ENCODE assay signal across 22 mouse cellular contexts in the genomic region with DNA sequence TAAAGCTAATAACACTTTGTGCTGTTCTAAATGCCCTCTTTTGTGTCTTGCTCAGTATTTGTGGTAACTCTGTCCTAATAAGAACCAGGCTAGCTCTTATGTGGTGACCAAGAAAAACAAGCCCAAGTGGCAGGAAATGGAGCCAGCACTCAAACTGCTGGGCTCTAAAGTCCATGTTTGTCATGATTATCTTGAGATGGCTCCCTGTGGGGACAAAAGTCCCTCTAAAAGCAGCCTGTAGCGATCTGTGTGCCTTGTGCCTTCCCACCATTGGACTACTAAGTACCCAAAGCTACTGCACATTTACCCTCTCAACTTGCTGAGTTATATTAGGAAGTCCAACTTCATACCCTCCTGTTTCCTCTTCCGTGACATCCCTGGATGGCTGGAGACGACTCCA.
"Had no signal": no experiment of that assay in that cellular context is flagged by ENCODE, and none has a peak within 500 bp of the region (broad histone marks: within the 10 kb centered on the region; RNA-seq: fewer than 3 reads in every experiment).

No protein-coding gene starts in this region.

- H3K9me3 ChIP-seq: heart, embryonic 13.5 days; heart, embryonic 15.5 days; hindbrain, embryonic 13.5 days; hindbrain, embryonic 15.5 days; kidney, embryonic 15.5 days; limb, embryonic 13.5 days; limb, embryonic 15.5 days; liver, embryonic 13.5 days; liver, embryonic 15.5 days had no signal

- H3K9ac ChIP-seq: heart, embryonic 13.5 days; heart, embryonic 15.5 days; hindbrain, embryonic 13.5 days; hindbrain, embryonic 15.5 days; kidney, embryonic 15.5 days; limb, embryonic 13.5 days; limb, embryonic 15.5 days; liver, embryonic 13.5 days; liver, embryonic 15.5 days had no signal

- H3K4me2 ChIP-seq: heart, embryonic 13.5 days; heart, embryonic 15.5 days; hindbrain, embryonic 13.5 days; hindbrain, embryonic 15.5 days; kidney, embryonic 15.5 days; limb, embryonic 13.5 days; limb, embryonic 15.5 days; liver, embryonic 13.5 days; liver, embryonic 15.5 days had no signal

- H3K4me1 ChIP-seq: hindbrain, embryonic 13.5 days; hindbrain, embryonic 15.5 days; limb, embryonic 15.5 days had no signal

- H3K36me3 ChIP-seq: heart, embryonic 13.5 days; heart, embryonic 15.5 days; hindbrain, embryonic 13.5 days; hindbrain, embryonic 15.5 days; kidney, embryonic 15.5 days; limb, embryonic 13.5 days; limb, embryonic 15.5 days; liver, embryonic 13.5 days; liver, embryonic 15.5 days had no signal

- H3K27me3 ChIP-seq: heart, embryonic 15.5 days; hindbrain, embryonic 13.5 days; hindbrain, embryonic 15.5 days; kidney, embryonic 15.5 days; limb, embryonic 13.5 days; limb, embryonic 15.5 days; liver, embryonic 13.5 days; liver, embryonic 15.5 days had no signal

- DNase-seq: gastrocnemius, postnatal 14 days; gastrocnemius, postnatal 36 days; heart, postnatal 14 days; heart, postnatal 36 days; kidney, adult 18-20 months; kidney, adult 8-10 months; kidney, postnatal 14 days; kidney, postnatal 36 days; layer of hippocampus, adult 9-11 months; layer of hippocampus, postnatal 36 days; left cerebral cortex, postnatal 4 days; liver, embryonic 13.5 days had no signal

- ATAC-seq: hindbrain, postnatal 0 days had no signal

- H3K27ac ChIP-seq: heart, embryonic 13.5 days; heart, embryonic 15.5 days; hindbrain, embryonic 13.5 days; hindbrain, embryonic 15.5 days; hindbrain, postnatal 0 days; kidney, embryonic 15.5 days; kidney, postnatal 0 days; limb, embryonic 13.5 days; limb, embryonic 15.5 days; liver, embryonic 13.5 days; liver, embryonic 15.5 days had no signal

- H3K4me3 ChIP-seq: heart, embryonic 13.5 days; heart, embryonic 15.5 days; hindbrain, embryonic 13.5 days; hindbrain, embryonic 15.5 days; kidney, embryonic 15.5 days; limb, embryonic 13.5 days; limb, embryonic 15.5 days; liver, embryonic 13.5 days; liver, embryonic 15.5 days had no signal
